Mouse (Mus musculus): ENCODE data around the gene Serpine2. TPM values are rescaled to one million over a fixed set of nuclear protein-coding genes. Genes with fewer than 3 reads are reported as not detected.
A peak's percentile ranks its signal among the peaks of the same experiment; 100 is the strongest.

The Serpine2 gene
- polyA plus RNA-seq, 1 experiment, result 46.7 TPM

- no peak overlapping the region for H3K4me3 ChIP-seq (ENCODE audit: control insufficient read depth, insufficient read depth, low read length)
- no peaks in the 10 kb centered on the region for H3K27me3 ChIP-seq (ENCODE audit: control insufficient read depth, insufficient read depth, low read length)
- peaks cover 11% of the 10 kb centered on the region for H3K4me1 ChIP-seq (replicated peaks; ENCODE audit: control insufficient read depth, insufficient read depth, low read length)
- DNase-seq, result no peak
- TF ChIP-seq POLR2A (IDR thresholded peaks at IDR 0.05; ENCODE audit: control insufficient read depth, extremely low read depth, insufficient read depth, low read length, poor library complexity) (no peak), CTCF (IDR thresholded peaks at IDR 0.05; ENCODE audit: borderline replicate concordance, control insufficient read depth, extremely low read depth, insufficient read depth, low read length, poor library complexity) (no peak)
- 37% methylated on average over 5 of the region's 5 CpGs for WGBS
- peak overlapping the region; percentile 46; the same call in 1 of the 2 replicates for H3K27ac ChIP-seq (ENCODE audit: control insufficient read depth, insufficient read depth, low read length)
- no peaks in the 10 kb centered on the region for H3K36me3 ChIP-seq (ENCODE audit: control insufficient read depth, insufficient read depth, low read length)
These were observed 109.8 kb downstream of the Serpine2 start for GRCm38 (mm10) chr1:79751186-79751585.

GRCm38 (mm10) chr1:79746056-79746455 lies 114.9 kb downstream of the Serpine2 start:
- no peak overlapping the region for H3K27ac ChIP-seq (ENCODE audit: control insufficient read depth, insufficient read depth, low read length)
- no peak for DNase-seq
- H3K36me3 ChIP-seq (ENCODE audit: control insufficient read depth, insufficient read depth, low read length), result no peaks in the 10 kb centered on the region

More at GRCm38 (mm10) chr1:79746056-79746455, 114.9 kb downstream of the Serpine2 start:
- WGBS, result 92% methylated on average over 4 of the region's 4 CpGs
- H3K27me3 ChIP-seq (ENCODE audit: control insufficient read depth, insufficient read depth, low read length), result no peaks in the 10 kb centered on the region
- H3K4me3 ChIP-seq (ENCODE audit: control insufficient read depth, insufficient read depth, low read length), result no peak overlapping the region
- TF ChIP-seq POLR2A (IDR thresholded peaks at IDR 0.05; ENCODE audit: control insufficient read depth, extremely low read depth, insufficient read depth, low read length, poor library complexity), result no peak
- no peak for TF ChIP-seq CTCF (IDR thresholded peaks at IDR 0.05; ENCODE audit: borderline replicate concordance, control insufficient read depth, extremely low read depth, insufficient read depth, low read length, poor library complexity)
- peaks cover under 1% of the 10 kb centered on the region for H3K4me1 ChIP-seq (replicated peaks; ENCODE audit: control insufficient read depth, insufficient read depth, low read length)

Other genes with a start within 250 kb of the Serpine2 start
- gene Ap1s3, start 189.2 kb downstream of the Serpine2 start, polyA plus RNA-seq (2012; rRNA removed), result 60.5 and 60.7 TPM in 2 replicates
- 15.1 and 16.4 TPM in 2 replicates for gene Mrpl44, start 85.2 kb downstream of the Serpine2 start, polyA plus RNA-seq (2012; rRNA removed)
- gene Wdfy1, start 85.0 kb downstream of the Serpine2 start, polyA plus RNA-seq (2012; rRNA removed), result 23.3 and 24.4 TPM in 2 replicates

Data from thymus, adult 2 months (tissue).